Mouse (Mus musculus): ENCODE measurements around the gene Lilrb4a.
"Not testable (repeated sequence)": the region's sequence is repeated elsewhere in the genome, so short reads cannot be mapped to it uniquely, and the experiment has no call there.

The Lilrb4a gene

GRCm38 (mm10) chr10:51490691-51491090 lies at the start of gene Lilrb4a:
Gene Lilrb4a, plus strand, starts transcription at chr10:51490956.
- DNase-seq: not testable (repeated sequence)

- no peak for DNase-seq
Measured at GRCm38 (mm10) chr10:51451610-51452009, 39.1 kb upstream of the Lilrb4a start.

GRCm38 (mm10) chr10:51453616-51454298 lies 37.0 kb upstream of the Lilrb4a start:
- DNase-seq: no peak

GRCm38 (mm10) chr10:51454365-51454764 lies 36.4 kb upstream of the Lilrb4a start:
- DNase-seq: no peak

- no peak for DNase-seq
Measured at GRCm38 (mm10) chr10:51455762-51456161, 35.0 kb upstream of the Lilrb4a start.

- no peak for DNase-seq
Measured at GRCm38 (mm10) chr10:51456369-51456768, 34.4 kb upstream of the Lilrb4a start.

- DNase-seq: not testable (repeated sequence)
Measured at GRCm38 (mm10) chr10:51463800-51464199, 27.0 kb upstream of the Lilrb4a start.

- not testable (repeated sequence) for DNase-seq
Measured at GRCm38 (mm10) chr10:51480397-51480796, 10.4 kb upstream of the Lilrb4a start, which contains the start of the genes Gm49339 and Lilr4b. Gene Gm49339, plus strand, starts transcription at chr10:51480612. Gene Lilr4b, plus strand, starts transcription at chr10:51480632.

- DNase-seq: no peak
Measured at GRCm38 (mm10) chr10:51520021-51520420, 29.3 kb downstream of the Lilrb4a start.

- no peak for DNase-seq
Measured at GRCm38 (mm10) chr10:51521453-51521852, 30.7 kb downstream of the Lilrb4a start.

GRCm38 (mm10) chr10:51526090-51526489 lies 35.3 kb downstream of the Lilrb4a start:
- no peak for DNase-seq

- DNase-seq: no peak
Measured at GRCm38 (mm10) chr10:51526633-51527032, 35.9 kb downstream of the Lilrb4a start.

- DNase-seq: no peak
Measured at GRCm38 (mm10) chr10:51528840-51529434, 38.2 kb downstream of the Lilrb4a start.

- DNase-seq: no peak
Measured at GRCm38 (mm10) chr10:51529497-51529896, 38.7 kb downstream of the Lilrb4a start.

GRCm38 (mm10) chr10:51530813-51531212 lies 40.1 kb downstream of the Lilrb4a start:
- no peak for DNase-seq

All from kidney, postnatal 36 days (tissue).